Mouse (Mus musculus) stomach, postnatal 0 days (tissue): Measurements from ENCODE around the gene Zfp280d.
A peak's percentile ranks its signal among the peaks of the same experiment; 100 is the strongest.
"Not testable (repeated sequence)": the region's sequence is repeated elsewhere in the genome, so short reads cannot be mapped to it uniquely, and the experiment has no call there.

ENCODE experiments used
- CTCF ChIP-seq: IDR thresholded peaks from 2 replicates; pipeline ENCODE4 v1.5.1; 2016; ENCODE audit warnings: antibody characterized with exemption, low read depth, mild to moderate bottlenecking, moderate library complexity
- EP300 ChIP-seq: optimal IDR thresholded peaks from 2 replicates; pipeline ENCODE3; 2016; ENCODE audit warnings: antibody characterized with exemption

- peak; percentile 32; the same call in 1 of the 2 replicates for TF ChIP-seq CTCF
- TF ChIP-seq EP300: not testable (repeated sequence)
Measured at GRCm38 (mm10) chr9:72401769-72402168, 127.1 kb downstream of the Zfp280d start.
